Mouse (Mus musculus) embryonic fibroblast, embryonic 13.5 days (primary cell): ENCODE results near the gene Lin7b.

Experiments used
- CTCF ChIP-seq: IDR thresholded peaks from 2 replicates; pipeline ENCODE4 v1.5.1; 2011; ENCODE audit warnings: mild to moderate bottlenecking, control low read depth, low read length, moderate library complexity, borderline replicate concordance; ENCODE audit not compliant: insufficient read depth
- POLR2A ChIP-seq: IDR thresholded peaks from 2 replicates; pipeline ENCODE4 v1.6.1; 2011; ENCODE audit warnings: low read depth, mild to moderate bottlenecking, control low read depth, low read length, moderate library complexity

DNA sequence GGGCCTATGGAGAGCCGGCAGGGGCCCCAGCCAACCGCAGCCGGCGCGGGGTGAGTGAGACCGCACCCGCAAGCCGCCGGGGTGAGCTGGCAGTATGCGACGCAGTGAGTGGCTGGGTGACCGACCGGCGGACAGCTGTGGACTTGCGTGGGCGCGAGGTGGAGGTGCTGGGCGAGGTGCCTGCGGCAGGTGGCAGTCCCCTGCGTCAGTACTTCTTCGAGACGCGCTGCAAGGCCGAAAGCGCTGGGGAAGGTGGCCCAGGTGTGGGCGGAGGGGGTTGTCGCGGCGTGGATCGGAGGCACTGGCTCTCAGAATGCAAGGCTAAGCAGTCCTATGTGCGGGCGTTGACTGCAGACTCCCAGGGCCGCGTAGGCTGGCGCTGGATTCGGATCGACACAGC, 45.3 kb upstream of the Lin7b start:
- no peak for TF ChIP-seq POLR2A
- no peak for TF ChIP-seq CTCF
